Mouse (Mus musculus) layer of hippocampus, postnatal 10 days (tissue): ENCODE results near the gene Ank3. TPM values are rescaled to one million over a fixed set of nuclear protein-coding genes. Genes with fewer than 3 reads are reported as not detected.

Experiments used
- DNase-seq, 2 experiments: peaks; one replicate each; pipeline ENCODE4 v3.0.0; 2021; ENCODE audit warnings: low spot score in 2 of 2
- total RNA-seq, 2 experiments: library from RNA; stranded (reverse); gene quantifications; 2 replicates each; pipeline ENCODE4 v1.2.3; 2021

Ank3 gene
- total RNA-seq, 2 experiments from 2014 or later = 457 to 507 TPM

DNA sequence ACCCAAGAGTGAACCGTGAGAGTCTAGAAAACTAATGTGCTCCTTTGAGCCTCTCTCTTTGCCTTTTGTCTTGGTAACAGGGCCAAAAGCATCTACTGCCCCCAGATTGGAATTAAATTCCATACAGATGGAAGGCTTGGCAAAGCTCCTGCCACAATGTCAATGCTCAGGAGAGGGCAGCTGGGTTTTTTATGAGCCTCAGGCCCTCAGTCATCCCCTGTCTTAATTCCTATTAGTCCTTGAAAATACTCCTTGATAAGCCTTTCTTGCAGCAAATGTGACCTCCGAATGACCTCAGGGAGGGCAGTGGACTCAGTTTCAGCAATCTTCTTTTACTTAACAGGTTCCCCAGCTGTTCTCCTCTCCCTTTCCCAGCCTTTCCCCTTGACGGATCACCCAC is 635.3 kb downstream of the Ank3 start:
- DNase-seq = no peak

DNA sequence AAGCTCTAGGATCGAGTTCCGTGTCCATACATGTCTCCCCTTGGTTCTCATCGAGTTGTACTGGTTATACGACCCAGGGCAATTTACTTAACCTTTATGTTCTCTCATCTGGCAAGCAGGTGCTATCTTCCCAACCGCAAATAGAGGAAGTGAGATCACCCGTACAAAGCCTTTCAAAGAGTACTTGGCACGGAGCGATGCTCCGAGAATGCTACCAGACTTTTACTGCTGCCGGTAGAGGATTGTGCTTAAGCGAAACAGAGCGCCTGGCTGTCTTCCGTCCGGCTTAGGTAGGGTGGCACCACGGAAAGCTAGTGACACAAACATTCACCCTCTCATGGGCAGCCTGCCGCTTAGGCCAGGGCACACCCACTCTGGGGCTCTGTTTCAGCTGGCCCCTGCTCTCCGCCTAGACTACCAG is 641.3 kb downstream of the Ank3 start:
- DNase-seq = no peak

DNA sequence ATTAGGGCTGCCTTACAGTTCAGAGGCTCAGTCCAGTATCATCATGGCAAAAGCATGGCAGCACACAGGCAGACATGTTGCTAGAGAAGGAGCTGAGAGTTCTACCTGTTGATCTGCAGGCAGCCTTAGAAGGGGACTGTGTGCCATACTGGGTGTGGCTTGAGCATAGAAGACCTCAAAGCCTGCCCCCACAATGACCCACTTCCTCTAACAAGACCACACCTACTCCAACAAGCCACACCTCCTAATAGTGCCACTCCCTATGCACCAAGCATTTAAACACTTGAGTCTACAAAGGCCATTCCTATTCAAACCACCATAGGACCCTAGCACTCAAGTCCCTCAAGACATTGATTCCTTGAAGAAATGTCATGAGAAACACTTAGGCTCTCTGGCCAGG is 643.0 kb downstream of the Ank3 start:
- DNase-seq = no peak

DNA sequence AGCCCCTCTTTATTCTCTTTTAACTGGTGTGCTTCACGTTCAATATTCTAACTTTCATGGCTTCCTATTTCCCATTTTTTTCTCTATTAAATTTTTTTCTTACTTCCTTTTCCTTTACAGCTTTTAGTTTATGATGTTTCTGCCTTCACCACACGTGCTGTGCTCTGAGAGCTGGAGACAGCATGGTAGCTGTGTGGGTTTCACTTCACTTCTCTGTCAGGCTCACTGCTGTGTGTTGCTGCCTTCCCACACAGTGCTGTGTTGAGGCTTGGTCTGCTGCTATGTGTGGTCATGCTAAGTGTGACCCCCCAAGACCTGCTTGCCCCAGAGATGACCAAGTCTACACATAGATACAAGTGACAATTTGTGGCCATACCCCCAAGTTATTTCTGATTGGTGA is 647.1 kb downstream of the Ank3 start:
- DNase-seq = no peak

DNA sequence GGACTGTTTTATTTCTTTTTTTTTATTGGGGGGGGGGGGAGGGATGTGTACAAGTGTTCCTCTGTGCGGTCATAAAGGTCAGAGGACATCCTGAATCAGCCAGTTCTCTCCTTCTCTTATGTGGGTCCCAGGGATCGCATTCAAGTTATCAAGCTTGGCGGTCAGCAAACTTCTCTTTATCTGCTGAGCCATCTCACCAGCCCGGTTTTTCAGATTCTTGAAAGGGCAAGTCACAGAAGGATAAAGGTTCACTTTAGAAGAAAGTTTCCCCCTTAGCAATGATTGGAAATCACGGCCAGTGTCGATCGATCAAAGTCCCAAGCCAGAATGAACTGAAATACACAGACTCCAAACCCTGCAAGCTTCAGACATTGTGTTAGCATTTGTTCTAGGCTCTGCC is 651.2 kb downstream of the Ank3 start:
- no peak for DNase-seq

DNA sequence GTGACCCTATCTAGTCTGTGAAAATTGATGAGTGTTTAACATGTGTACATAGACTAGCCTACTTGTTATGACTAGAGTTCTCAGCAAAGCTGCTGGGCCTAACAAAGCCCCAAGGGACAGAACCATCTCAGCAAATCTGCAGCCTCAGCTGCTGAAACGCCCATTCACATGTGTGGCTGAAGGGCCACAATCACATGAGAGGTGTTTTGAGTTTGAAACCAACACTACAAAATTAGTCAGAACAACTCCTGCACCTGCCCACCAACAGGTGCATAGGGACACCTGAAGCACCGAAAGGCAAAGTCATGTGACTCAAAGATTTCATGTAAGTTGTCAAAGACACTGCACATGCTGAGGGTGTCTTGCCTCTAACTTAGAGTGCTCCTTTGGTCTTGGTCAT is 656.7 kb downstream of the Ank3 start:
- no peak for DNase-seq

DNA sequence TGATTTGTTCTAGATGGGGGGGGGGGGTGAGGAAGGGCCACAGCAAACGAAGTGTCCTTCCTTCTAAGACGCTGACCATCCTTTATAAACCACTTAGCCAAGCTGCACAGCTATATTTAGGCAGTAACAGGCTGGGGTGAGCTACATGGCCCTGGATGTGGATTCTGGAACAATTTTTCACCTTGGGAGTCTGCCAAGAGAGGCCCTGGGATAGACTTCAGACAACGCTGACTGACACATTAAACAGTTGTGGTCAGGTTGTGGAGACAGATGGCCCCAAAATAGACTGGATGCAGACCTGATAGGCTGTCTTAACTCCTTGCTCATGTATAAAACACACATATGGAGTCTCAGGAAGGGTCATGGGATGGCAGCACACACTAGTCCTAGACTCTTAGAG is 658.5 kb downstream of the Ank3 start:
- no peak for DNase-seq

DNA sequence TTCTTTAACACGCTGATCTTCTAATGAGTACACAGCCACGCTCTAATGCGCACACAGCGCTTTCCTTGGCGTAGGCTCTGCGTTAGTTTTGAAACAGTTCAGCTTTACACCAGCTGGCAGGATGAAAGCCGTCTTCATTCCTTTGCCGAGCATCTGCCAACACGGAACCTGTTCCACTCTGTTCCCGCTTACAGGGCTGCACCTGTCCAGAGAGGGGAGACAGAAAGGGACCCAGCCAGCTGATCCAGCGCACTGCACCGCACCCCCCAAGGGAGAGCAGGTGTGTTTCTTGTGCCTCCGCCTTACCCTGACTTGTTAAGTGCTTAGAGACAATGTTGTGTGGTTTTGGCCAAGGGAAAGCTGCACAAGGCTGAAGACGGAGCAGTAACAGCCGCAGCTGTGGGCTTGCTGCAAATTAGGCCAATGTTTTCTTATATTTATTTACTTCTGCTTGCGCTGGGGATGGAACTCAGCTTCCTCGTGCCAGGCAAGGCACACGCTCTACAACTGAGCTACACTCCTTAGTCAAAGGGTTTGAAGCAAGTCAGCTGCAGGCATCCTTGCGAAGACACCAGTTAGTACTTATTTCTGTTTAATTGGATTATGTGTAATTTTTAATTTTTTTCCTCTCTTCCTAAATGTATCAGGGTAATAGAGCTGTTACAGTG is 661.6 kb downstream of the Ank3 start:
- peak; percentile 40 to 45 for DNase-seq

DNA sequence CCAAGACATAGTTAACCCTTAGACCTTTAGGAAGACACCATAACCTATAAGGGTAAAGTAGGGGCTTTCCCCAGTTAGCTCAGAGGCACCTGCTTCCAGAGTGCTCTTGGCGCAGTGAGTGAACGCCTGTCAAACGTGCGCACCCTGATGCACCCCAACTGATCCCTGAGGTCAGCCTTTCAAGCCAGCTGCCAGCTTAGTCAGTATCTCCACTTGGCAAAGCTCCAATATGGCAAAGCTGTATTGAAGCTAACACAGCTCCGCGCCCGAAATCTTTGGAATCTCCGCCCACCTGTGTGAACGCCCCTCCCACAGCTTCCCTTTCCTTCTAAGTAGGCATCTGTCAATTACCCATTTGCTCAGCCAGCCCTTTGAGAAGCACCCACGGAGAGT is 662.1 kb downstream of the Ank3 start:
- no peak for DNase-seq

DNA sequence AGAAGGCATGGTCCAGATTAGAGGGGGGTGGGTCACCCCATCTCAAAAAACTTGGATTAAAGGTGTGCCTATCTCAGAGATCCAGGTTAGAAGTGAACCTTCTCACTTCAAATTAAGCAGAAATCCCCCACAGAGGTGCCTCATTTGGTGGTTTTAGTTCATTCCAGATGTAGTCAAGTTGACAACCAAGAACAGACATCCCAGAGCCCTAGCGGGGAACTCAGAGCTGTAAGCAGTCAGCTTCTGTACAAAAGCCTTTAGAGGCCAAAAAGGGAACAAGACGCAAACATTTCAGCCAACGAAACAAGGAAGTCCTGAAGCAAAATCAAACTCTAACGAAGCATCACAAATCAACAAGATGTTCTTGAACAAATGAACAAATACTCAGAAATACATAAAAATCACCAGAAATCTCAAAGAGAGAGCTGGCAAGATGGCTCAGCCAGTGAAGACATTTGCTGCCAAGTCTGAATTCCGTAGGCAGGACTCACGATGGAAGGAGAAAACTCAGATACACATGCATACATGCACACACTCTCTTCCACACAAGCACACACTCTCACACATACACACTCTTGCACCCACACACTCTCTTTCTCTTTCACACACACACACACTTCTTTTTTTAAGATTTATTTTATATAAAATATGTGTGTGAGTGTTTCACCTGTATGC is 665.4 kb downstream of the Ank3 start:
- no peak for DNase-seq

DNA sequence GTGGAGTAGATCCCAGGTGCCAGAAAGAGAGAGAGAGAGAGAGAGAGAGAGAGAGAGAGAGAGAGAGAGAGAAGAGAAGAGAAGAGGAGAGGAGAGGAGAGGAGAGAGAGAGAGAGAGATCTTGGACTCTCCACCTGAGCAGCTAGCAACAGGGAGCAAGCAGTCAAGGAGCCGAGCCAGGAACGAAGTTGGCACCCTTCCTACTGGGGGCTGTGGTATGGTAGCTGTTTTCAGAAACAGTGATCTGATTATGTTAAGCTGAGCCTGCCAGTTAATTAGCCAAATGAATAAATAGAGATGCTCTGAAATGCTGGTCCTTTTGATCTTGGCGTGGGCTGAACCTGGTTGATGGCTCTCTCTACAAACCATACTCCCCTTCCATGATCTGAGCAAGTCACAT is 666.6 kb downstream of the Ank3 start:
- peak; percentile 19 to 26 for DNase-seq

DNA sequence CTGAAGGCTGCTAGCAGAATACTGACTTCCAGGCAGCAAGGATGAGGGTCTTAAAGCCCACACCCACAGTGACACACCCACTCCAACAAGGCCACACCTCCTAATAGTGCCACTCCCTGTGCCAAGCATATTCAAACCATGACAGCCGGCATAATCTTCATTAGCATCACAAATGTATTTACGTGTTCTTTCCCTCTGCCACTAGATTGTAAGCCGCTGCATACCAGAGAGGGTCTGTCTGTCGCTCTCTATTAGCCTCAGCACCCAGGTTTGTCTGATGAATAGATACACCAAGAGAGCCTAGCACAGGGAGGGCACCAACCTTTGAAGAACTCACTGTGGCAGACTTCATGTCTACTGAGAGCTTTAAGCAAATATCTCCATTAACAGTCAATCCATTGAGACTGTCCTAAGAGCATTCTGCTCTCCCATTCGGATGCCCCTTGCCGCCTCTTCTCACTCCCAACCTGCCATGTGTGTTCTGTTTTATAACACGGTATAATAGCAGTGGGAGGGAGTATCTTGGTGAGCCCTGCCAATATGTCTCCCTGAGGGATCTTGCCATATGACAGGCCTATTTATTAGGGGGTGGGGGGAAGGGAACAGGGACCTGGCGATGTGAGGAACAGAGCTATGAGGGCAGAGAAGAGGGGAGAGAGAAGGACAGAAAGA is 668.1 kb downstream of the Ank3 start:
- DNase-seq = no peak

DNA sequence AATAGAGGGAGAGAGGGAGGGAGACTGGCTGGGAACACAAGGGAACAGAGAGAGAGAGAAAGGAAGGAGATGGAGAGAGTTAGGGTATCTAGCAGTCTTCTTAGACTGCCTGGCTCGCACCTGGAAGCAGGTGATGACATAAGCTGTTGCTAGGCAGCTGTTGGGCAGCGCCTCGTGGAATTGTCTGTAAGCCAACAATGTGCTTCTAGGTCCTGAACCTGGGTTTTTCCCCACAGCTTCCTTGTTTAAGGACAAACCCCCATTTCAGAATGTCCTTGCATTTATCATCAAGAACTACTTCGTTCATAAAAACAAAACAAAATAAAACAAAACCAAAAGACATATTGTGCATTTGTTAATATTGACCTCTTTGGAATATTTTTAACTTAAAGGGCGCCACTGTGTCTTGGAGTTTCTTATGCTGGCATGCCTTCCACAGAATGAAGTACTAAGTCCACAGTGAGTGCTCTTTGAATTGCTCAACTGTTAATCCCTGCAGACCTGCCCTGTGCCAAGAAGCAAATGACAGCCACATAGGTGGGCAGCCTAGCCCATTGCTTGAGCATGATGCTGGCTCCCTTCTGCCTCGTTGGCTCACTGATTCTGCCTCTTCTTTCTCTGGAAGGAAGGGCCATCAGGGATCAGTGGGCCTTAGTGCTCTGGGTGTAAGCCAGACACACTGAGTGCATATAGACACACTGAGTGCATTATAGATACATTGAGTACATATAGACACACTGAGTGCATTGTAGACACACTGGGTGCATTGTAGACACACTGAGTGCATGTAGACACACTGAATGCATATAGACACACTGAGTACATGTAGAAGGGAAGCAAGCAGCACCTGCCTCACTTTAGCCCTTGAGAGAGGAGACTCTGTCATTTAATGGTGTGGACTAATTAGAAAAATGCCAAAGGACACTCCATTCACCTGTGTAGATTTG is 668.9 kb downstream of the Ank3 start:
- no peak for DNase-seq

DNA sequence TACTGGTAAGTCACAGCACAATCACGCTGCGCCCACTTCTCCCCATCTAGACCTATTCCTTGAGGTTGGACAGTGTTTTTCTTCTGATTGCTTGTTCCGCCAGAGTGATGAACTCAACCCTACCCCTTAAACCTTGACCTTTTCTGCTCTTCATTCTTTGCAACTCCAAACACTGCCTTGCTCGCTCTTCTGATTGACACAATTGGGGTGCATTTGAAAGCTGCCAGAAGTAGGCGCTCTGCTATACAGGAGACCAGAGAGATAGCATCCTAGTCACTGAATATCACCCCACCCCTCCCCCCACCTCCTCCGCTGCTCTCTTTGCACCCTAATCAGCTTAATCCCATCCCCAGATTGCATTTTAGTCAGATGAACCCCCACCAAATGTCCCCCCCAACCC is 670.7 kb downstream of the Ank3 start:
- no peak for DNase-seq

DNA sequence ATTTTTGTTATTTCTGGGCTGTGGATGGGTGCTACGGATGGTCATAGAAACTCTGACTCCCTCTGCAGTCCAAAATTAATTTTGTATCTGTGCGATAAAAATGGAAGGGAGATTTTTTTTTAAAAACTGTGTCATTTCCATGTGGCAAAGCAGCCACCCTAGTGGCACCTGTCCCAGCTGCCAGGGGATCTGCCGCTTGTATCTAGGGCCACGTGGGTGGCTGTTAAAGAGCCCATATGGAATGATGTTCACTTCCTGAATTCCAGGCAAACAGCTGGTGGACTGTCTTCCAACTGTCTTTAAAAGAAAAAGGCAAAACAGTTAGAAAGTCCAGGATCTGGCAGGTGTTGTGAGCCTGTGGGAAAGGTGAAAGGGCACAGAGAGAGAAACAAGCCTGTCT is 672.8 kb downstream of the Ank3 start:
- DNase-seq = no peak

Other genes starting within 250 kb of the Ank3 start
- gene Rhobtb1, start 247.3 kb upstream of the Ank3 start, total RNA-seq = 10 to 100 TPM; 10.5 to 11.8 TPM
- 1 to 10 TPM; 4.3 to 5.5 TPM for gene A930033H14Rik, start 185.7 kb upstream of the Ank3 start, total RNA-seq
- gene Cdk1, start 45.8 kb upstream of the Ank3 start, total RNA-seq = 10 to 100 TPM in 1 of 2 experiments, 1 to 10 TPM in 1; 6.4 to 12.1 TPM